Mouse (Mus musculus): ENCODE measurements at regions not wholly inside any gene's neighbourhood (a gene's known extent, or its start where the extent isn't known, plus 50 kb on each side); places are given as distances from the start of the nearest gene placed in this dataset.

- no peak for DNase-seq (ENCODE audit: low spot score)
- Histone ChIP-seq H3K9me3 (ENCODE audit: control insufficient read depth, low read length) (no peaks in the 10 kb centered on the region), H3K4me3 (ENCODE audit: low read depth, low read length) (no peak overlapping the region), H3K4me2 (replicated peaks; ENCODE audit: low read depth, low read length) (no peak overlapping the region), H3K27me3 (ENCODE audit: control insufficient read depth, insufficient read depth, low read length) (no peaks in the 10 kb centered on the region), H3K4me1 (replicated peaks; ENCODE audit: control insufficient read depth, insufficient read depth, low read length) (no peaks in the 10 kb centered on the region), H3K27ac (ENCODE audit: low read depth, low read length) (no peak overlapping the region), H3K36me3 (ENCODE audit: control insufficient read depth, insufficient read depth, low read length) (no peaks in the 10 kb centered on the region), H3K9ac (ENCODE audit: low read depth, low read length) (no peak overlapping the region)
- WGBS: 94% methylated on average over 3 of the region's 3 CpGs
- ATAC-seq (ENCODE audit: low FRiP score): no peak
Measured at GRCm38 (mm10) chr3:147631151-147631550, 779.0 kb downstream of the Ttll7 start.

- ATAC-seq (ENCODE audit: low FRiP score) (no peak), DNase-seq (ENCODE audit: low spot score) (no peak)
- WGBS: 74% methylated on average over 6 of the region's 6 CpGs
- Histone ChIP-seq H3K36me3 (ENCODE audit: control insufficient read depth, insufficient read depth, low read length) (no peaks in the 10 kb centered on the region), H3K4me2 (replicated peaks; ENCODE audit: low read depth, low read length) (no peak overlapping the region), H3K9me3 (ENCODE audit: control insufficient read depth, low read length) (no peaks in the 10 kb centered on the region), H3K27me3 (ENCODE audit: control insufficient read depth, insufficient read depth, low read length) (no peaks in the 10 kb centered on the region), H3K9ac (ENCODE audit: low read depth, low read length) (no peak overlapping the region), H3K4me3 (ENCODE audit: low read depth, low read length) (no peak overlapping the region), H3K27ac (ENCODE audit: low read depth, low read length) (no peak overlapping the region), H3K4me1 (replicated peaks; ENCODE audit: control insufficient read depth, insufficient read depth, low read length) (no peaks in the 10 kb centered on the region)
Measured at GRCm38 (mm10) chr3:147583697-147584315, 731.6 kb downstream of the Ttll7 start.

- ATAC-seq (ENCODE audit: low FRiP score): no peak
- Histone ChIP-seq H3K4me3 (ENCODE audit: low read depth, low read length) (no peak overlapping the region), H3K27ac (ENCODE audit: low read depth, low read length) (no peak overlapping the region), H3K9me3 (ENCODE audit: control insufficient read depth, low read length) (no peaks in the 10 kb centered on the region), H3K4me1 (replicated peaks; ENCODE audit: control insufficient read depth, insufficient read depth, low read length) (no peaks in the 10 kb centered on the region), H3K9ac (ENCODE audit: low read depth, low read length) (no peak overlapping the region), H3K4me2 (replicated peaks; ENCODE audit: low read depth, low read length) (no peak overlapping the region), H3K36me3 (ENCODE audit: control insufficient read depth, insufficient read depth, low read length) (no peaks in the 10 kb centered on the region), H3K27me3 (ENCODE audit: control insufficient read depth, insufficient read depth, low read length) (no peaks in the 10 kb centered on the region)
- no peak for DNase-seq (ENCODE audit: low spot score)
- 88% methylated on average over 4 of the region's 4 CpGs for WGBS
Measured at GRCm38 (mm10) chr3:147571850-147572249, 719.7 kb downstream of the Ttll7 start.

GRCm38 (mm10) chr3:147545329-147546006 is 693.3 kb downstream of the Ttll7 start:
- Histone ChIP-seq H3K9me3 (ENCODE audit: control insufficient read depth, low read length) (no peaks in the 10 kb centered on the region), H3K4me1 (replicated peaks; ENCODE audit: control insufficient read depth, insufficient read depth, low read length) (no peaks in the 10 kb centered on the region), H3K4me3 (ENCODE audit: low read depth, low read length) (no peak overlapping the region), H3K27me3 (ENCODE audit: control insufficient read depth, insufficient read depth, low read length) (no peaks in the 10 kb centered on the region), H3K4me2 (replicated peaks; ENCODE audit: low read depth, low read length) (no peak overlapping the region), H3K9ac (ENCODE audit: low read depth, low read length) (no peak overlapping the region), H3K36me3 (ENCODE audit: control insufficient read depth, insufficient read depth, low read length) (no peaks in the 10 kb centered on the region), H3K27ac (ENCODE audit: low read depth, low read length) (no peak overlapping the region)
- ATAC-seq (ENCODE audit: low FRiP score): no peak
- no peak for DNase-seq (ENCODE audit: low spot score)
- WGBS: 72% methylated on average over 6 of the region's 6 CpGs

DNA sequence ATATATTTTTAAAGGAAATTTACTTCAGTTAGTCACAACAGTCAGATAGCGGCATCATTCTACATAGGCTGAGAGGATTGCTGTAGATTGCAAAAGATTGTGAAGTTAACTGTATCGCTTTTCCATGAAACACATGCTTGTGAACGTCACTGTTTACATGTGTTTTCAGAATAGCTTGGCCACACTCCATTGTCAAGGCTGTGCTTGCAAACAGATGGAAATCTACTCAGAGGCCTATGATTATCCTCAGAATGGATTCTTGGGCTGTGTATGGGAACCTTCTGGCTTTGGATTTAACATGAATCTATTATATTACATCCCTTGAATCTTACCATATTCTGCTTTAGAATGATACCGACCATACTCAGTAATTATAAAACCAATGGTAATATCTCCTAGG is 690.1 kb downstream of the Ttll7 start:
- H3K9me3 ChIP-seq (ENCODE audit: control insufficient read depth, low read length): no peaks in the 10 kb centered on the region
- no peaks in the 10 kb centered on the region for H3K36me3 ChIP-seq (ENCODE audit: control insufficient read depth, insufficient read depth, low read length)
- H3K27me3 ChIP-seq (ENCODE audit: control insufficient read depth, insufficient read depth, low read length): no peaks in the 10 kb centered on the region
- no peaks in the 10 kb centered on the region for H3K4me1 ChIP-seq (replicated peaks; ENCODE audit: control insufficient read depth, insufficient read depth, low read length)
- DNase-seq (ENCODE audit: low spot score) (no peak), ATAC-seq (ENCODE audit: low FRiP score) (no peak)
- no peak overlapping the region for H3K4me2 ChIP-seq (replicated peaks; ENCODE audit: low read depth, low read length)
- H3K27ac ChIP-seq (ENCODE audit: low read depth, low read length): no peak overlapping the region
- no peak overlapping the region for H3K4me3 ChIP-seq (ENCODE audit: low read depth, low read length)
- H3K9ac ChIP-seq (ENCODE audit: low read depth, low read length): no peak overlapping the region
- 94% methylated on average over 4 of the region's 4 CpGs for WGBS

DNA sequence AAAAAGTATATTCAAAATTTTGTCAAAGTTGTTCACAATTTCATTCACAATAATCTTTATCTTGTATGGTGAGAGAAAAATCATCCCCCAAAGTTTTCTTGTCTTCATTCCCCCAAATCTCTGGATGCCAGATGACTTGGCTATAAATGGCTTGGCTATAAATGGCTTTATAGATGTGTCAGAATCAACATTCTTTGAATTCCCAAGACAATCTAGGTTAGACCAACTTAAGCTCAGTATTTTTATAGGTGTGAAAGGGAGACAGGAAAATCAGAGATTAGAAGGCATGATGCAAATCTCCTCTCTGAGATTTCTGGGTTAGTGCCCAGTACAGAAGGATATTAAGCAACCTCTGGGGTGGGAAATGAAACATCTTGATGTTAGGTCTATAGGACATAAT is 685.4 kb downstream of the Ttll7 start:
- no peaks in the 10 kb centered on the region for H3K27me3 ChIP-seq (ENCODE audit: control insufficient read depth, insufficient read depth, low read length)
- no peak overlapping the region for H3K4me3 ChIP-seq (ENCODE audit: low read depth, low read length)
- DNase-seq (ENCODE audit: low spot score) (no peak), ATAC-seq (ENCODE audit: low FRiP score) (no peak)
- H3K4me1 ChIP-seq (replicated peaks; ENCODE audit: control insufficient read depth, insufficient read depth, low read length): no peaks in the 10 kb centered on the region
- no peak overlapping the region for H3K9ac ChIP-seq (ENCODE audit: low read depth, low read length)
- H3K27ac ChIP-seq (ENCODE audit: low read depth, low read length): no peak overlapping the region
- H3K4me2 ChIP-seq (replicated peaks; ENCODE audit: low read depth, low read length): no peak overlapping the region
- H3K9me3 ChIP-seq (ENCODE audit: control insufficient read depth, low read length): no peaks in the 10 kb centered on the region
- no peaks in the 10 kb centered on the region for H3K36me3 ChIP-seq (ENCODE audit: control insufficient read depth, insufficient read depth, low read length)

- no peaks in the 10 kb centered on the region for H3K9me3 ChIP-seq (ENCODE audit: control insufficient read depth, low read length)
- ATAC-seq (ENCODE audit: low FRiP score) (no peak), DNase-seq (ENCODE audit: low spot score) (no peak)
- no peaks in the 10 kb centered on the region for H3K36me3 ChIP-seq (ENCODE audit: control insufficient read depth, insufficient read depth, low read length)
- H3K4me1 ChIP-seq (replicated peaks; ENCODE audit: control insufficient read depth, insufficient read depth, low read length): no peaks in the 10 kb centered on the region
- H3K27me3 ChIP-seq (ENCODE audit: control insufficient read depth, insufficient read depth, low read length): no peaks in the 10 kb centered on the region
- no peak overlapping the region for H3K9ac ChIP-seq (ENCODE audit: low read depth, low read length)
- H3K27ac ChIP-seq (ENCODE audit: low read depth, low read length): no peak overlapping the region
- no peak overlapping the region for H3K4me3 ChIP-seq (ENCODE audit: low read depth, low read length)
- no peak overlapping the region for H3K4me2 ChIP-seq (replicated peaks; ENCODE audit: low read depth, low read length)
- 55% methylated on average over 2 of the region's 2 CpGs for WGBS
Measured at GRCm38 (mm10) chr3:147532196-147532595, 680.0 kb downstream of the Ttll7 start.

DNA sequence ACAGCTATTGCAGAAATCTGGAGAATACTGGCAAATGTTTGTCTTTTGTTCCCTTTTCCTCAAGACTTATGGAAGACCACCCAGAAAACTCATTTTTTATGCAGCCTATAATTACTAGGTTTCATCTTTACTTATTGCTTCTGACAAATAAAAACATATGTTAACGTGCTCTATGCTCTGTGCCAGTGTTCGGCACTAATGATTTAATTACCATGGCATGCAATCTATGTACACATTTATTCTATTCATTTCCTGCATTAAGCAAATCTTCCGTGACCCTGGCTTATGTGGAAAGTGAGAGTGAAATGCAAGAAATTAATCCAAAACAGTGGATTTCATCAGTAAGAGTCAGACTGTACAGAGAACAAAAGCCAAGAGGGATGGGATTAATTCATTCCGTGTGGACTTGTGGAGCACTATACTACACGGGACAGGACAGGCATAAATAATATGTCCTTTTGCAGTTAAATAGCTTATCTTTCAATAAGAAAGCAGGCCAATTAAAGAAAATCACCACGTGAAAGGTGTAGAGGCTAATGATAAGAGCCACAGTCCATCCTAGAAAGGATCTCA is 679.5 kb downstream of the Ttll7 start:
- no peaks in the 10 kb centered on the region for H3K27me3 ChIP-seq (ENCODE audit: control insufficient read depth, insufficient read depth, low read length)
- no peak for DNase-seq (ENCODE audit: low spot score)
- H3K4me3 ChIP-seq (ENCODE audit: low read depth, low read length): no peak overlapping the region
- no peaks in the 10 kb centered on the region for H3K9me3 ChIP-seq (ENCODE audit: control insufficient read depth, low read length)
- WGBS: 75% methylated on average over 6 of the region's 6 CpGs
- no peak overlapping the region for H3K27ac ChIP-seq (ENCODE audit: low read depth, low read length)
- no peaks in the 10 kb centered on the region for H3K4me1 ChIP-seq (replicated peaks; ENCODE audit: control insufficient read depth, insufficient read depth, low read length)
- ATAC-seq (ENCODE audit: low FRiP score): no peak
- H3K9ac ChIP-seq (ENCODE audit: low read depth, low read length): no peak overlapping the region
- no peak overlapping the region for H3K4me2 ChIP-seq (replicated peaks; ENCODE audit: low read depth, low read length)
- H3K36me3 ChIP-seq (ENCODE audit: control insufficient read depth, insufficient read depth, low read length): no peaks in the 10 kb centered on the region

Data from hindbrain, embryonic 11.5 days (tissue).